Mouse (Mus musculus) urinary bladder, postnatal 36 days (tissue): ENCODE measurements at regions not wholly inside any gene's neighbourhood (a gene's known extent, or its start where the extent isn't known, plus 50 kb on each side); places are given as distances from the start of the nearest gene placed in this dataset.

Source experiments
- DNase-seq, 2 experiments: peaks; one replicate each; pipeline ENCODE4 v3.0.0; 2022; ENCODE audit warnings: low spot score in 2 of 2, mixed read lengths in 1 of 2

GRCm38 (mm10) chr14:110276192-110276591 is 478.8 kb downstream of the Slitrk6 start:
- no peak for DNase-seq

- DNase-seq = no peak
These were observed 483.7 kb downstream of the Slitrk6 start for GRCm38 (mm10) chr14:110271270-110271669.

DNA sequence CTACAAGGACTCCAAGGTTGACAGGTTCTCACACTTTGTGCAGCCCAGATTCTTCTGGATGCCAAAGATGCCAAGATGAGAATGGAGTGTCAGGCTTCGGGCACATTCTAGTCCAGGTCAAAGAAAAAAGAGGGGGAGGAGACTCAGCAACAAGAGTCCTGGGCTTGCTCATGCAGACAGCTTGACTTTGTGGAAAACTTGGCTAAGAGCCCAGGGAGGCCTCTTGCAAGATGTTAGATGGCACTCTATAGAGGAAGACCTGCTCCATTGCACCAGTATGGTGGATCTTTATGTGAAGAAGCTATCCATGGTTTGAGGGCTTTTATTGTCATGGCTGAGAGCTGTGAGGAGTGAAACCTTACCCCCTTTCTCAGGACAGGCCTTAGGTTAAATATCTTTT is 510.5 kb downstream of the Slitrk6 start:
- no peak for DNase-seq

- no peak for DNase-seq
These were observed 511.4 kb downstream of the Slitrk6 start for GRCm38 (mm10) chr14:110243549-110243948.

GRCm38 (mm10) chr14:110238800-110239199 is 516.1 kb downstream of the Slitrk6 start:
- no peak for DNase-seq

DNA sequence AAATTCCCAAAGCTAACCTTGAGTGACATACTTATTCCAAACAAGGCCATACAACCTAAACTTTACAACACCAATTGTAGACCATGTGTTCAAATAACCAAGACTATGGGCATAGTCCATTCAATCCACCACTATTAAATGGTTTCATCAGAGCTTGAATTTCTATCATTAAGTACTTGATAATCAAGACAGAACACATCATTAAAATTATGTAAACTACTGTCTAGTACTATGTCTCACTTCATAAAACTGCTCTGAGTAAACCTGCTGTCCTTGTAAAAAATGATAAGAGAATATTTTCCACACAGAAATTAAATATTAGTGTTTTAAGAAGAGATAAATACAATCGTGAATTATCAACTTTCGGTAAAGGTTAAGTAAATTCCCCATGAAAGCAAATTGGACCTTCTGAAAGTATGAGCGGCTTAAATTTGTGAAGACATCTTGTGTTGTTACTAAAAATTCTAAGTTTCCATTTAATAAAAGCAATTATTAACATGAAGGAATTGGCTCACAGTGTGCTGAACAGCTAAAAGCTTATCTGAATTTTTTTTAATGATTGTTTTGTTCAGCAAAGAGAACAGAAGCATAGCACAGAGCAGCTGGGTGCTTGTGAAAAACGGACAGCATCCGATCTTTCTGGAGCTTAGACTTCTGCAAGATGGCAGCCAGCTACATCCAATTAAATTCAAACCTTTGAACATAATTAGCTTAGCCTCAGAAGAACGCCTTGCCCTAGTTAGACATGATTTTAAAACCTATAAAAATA is 530.1 kb downstream of the Slitrk6 start:
- DNase-seq = no peak

DNA sequence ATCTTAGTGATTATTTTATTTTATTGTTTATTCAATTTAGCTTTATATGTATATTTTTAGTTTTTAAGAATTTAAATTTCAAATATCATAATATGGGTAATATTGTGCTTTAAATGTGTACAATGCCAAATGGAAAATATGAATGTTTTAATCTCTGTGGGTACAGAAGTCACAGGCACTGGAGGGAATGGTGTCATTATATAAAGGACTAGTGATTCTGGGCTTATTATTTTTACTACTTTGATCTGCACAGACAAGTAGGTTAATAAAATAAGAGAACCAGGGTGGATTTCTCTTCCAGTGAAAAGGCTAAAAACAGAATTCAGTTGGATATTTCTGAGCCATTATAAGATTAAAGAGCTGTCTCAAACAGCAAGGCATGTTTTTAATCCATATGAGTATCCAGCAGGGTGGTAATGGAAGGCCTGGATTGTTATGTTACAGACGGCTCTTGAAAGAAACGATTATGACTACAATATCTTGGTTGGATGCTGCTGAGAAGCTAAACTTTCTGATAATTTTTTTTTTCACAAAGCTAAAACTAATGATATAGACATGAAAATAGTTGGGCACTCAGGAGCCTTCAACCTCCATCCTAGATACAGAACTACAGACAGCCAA is 563.9 kb downstream of the Slitrk6 start:
- no peak for DNase-seq

- DNase-seq = no peak
These were observed 564.5 kb downstream of the Slitrk6 start for GRCm38 (mm10) chr14:110190471-110190870.

- no peak for DNase-seq
These were observed 575.8 kb downstream of the Slitrk6 start for GRCm38 (mm10) chr14:110179166-110179565.

- no peak for DNase-seq
These were observed 583.5 kb downstream of the Slitrk6 start for GRCm38 (mm10) chr14:110171162-110172117.

DNA sequence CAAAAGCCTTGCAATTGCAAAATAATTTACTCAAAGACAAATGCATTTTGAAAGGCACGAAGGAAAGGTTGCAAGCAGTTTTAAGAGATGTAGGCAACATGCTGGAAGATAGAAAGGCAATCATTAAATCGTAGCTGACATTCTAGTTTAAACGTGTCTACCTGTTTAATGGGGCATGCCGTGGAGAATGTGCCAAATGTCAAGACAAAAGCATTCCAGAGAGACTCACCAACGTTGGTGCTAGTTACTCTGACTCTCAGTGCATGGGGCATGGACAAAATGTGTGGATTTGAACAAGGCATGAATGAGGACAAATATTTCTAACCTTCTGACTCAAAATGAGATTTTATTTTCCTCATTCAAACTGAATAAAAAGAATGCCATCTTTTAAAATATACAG is 586.3 kb downstream of the Slitrk6 start:
- no peak for DNase-seq

GRCm38 (mm10) chr14:110128265-110128664 is 626.7 kb downstream of the Slitrk6 start:
- no peak for DNase-seq

- DNase-seq = no peak
These were observed 628.8 kb downstream of the Slitrk6 start for GRCm38 (mm10) chr14:110125936-110126710.

GRCm38 (mm10) chr14:110122710-110123109 is 632.2 kb downstream of the Slitrk6 start:
- DNase-seq = no peak

DNA sequence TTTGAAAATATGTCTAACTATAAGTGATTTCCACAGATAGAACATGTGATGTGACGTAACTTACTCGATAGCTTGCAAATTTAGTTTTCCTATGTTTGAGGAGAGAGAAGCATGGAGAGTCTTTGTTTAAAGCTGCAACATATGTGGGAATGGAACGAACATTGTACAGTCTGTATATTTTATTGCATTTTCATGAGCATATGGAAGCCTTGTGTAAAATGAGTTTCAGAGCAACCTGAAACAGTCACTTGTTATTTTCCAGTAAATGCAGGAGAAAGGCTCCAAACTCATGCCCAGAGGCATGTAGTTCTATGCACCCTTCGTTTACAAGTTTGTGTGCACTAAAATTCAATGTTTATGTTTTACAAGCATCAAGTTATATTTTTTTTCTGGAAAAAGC is 639.4 kb downstream of the Slitrk6 start:
- no peak for DNase-seq

DNA sequence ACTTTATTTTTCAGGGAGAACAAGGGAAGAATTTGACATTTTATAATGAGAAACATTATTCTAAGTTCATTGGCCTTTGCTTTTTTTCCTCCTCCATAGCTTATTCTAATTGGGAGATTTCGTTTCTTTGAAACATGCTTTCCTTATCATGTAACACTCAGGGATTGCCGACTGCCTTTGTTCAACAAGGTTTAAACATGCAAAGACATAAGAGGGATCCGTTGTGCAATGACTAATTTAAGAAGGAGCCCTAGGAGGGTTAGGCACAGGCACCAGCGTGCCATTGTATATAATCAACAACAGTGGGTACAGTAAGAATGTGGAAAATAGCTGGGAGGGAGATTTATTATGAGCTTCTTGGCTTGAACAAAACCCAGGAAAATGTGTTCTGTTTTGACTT is 654.1 kb downstream of the Slitrk6 start:
- no peak for DNase-seq

GRCm38 (mm10) chr14:110078351-110078750 is 676.6 kb downstream of the Slitrk6 start:
- DNase-seq = no peak

DNA sequence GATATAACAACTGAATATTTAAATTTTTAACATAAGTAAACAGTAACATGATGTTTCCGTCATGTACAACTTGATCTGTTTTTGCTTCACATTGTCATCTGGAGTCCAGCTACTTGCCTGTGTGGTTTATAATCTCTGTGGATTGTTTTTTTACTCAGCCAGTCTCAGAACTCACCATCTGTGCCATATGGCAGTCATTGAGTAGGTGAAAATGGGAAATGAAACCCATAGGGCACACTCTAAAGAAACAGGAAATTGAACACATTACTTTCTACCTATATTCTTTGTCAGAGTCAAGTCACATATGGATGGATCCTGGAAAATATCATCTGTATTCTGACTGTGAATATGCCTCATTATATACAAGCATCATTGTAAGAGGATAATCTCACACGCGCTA is 707.2 kb downstream of the Slitrk6 start:
- no peak for DNase-seq

DNA sequence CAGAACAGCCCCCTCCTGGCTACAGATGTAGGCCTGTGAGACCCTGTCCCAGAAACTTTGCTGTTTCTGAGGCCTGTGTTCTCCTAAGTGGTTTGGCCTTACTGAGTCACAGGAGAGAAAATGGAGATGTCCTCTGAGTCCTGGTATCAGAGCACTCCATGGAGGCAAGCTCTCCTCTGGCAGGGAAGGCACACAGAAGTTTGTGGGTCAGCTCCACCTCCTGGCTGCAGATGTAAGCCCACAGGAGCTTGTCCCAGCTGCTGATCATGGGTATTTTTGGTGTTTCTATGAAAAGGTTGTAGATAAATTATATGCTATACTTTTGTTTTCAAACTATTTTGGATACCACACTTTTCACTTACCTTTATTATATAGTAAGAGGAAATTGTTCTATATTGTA is 711.7 kb downstream of the Slitrk6 start:
- DNase-seq = no peak

GRCm38 (mm10) chr14:110021812-110022211 is 733.1 kb downstream of the Slitrk6 start:
- no peak for DNase-seq

DNA sequence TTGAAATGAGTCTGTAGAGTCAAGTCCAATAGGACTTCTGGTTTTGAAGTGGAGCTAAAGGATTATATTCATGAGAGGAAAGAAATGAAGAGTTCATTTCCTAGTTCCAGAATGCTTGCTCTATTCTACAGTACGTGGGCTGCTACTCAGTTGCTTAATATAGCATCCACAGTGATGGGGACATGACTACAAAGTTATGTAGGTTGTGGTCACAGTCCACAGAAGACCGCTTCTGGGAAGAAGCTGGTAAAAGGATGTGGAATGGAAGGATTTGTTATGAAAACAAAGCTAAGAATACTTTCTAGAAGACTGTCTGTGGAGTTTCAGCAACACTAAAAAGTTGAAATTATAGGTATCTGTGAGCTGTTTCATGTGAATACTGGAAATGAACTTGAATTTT is 739.8 kb downstream of the Slitrk6 start:
- DNase-seq = no peak

DNA sequence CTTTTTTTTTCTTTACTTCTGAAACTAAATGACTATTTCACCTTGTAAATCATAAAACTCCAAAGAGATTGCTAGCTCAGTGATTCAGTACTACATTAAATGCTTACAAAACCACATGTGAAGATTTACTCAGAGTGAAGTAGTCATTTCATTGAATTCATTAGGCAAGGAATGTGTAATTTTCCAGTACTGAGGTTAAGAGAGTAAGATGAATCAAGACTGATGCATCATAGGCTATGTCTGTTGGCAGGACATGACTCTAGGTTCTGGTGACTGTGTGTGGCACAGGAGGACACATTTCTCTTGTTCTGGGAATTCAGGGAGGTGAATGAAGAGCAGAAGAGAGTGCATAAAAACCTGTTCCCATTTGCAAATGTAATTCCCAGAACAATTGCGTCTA is 741.7 kb downstream of the Slitrk6 start:
- DNase-seq = no peak
